Mouse (Mus musculus): ENCODE data around the gene Tenm2.

The Tenm2 gene

DNA sequence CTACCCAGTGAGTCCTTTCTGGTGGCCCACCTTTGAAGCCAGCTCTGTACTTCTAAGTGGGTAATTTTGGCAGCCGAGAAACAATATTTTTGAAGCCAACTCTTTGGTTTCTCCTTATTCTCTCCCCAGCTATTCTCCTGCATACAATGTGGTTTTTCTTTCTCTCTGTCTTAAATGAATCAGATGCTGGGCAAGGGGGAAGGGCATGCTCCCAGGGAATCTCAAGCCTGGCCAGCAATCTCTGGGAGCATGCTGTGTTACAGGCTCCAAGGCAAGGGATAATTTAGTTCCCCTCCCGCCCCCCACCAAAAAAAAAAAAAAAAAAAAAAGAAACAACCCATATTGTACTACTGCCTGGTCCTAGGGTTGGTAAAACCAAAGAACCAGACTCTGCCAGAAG, 1112.5 kb downstream of the Tenm2 start:
- DNase-seq (ENCODE audit: low spot score) = no peak

DNA sequence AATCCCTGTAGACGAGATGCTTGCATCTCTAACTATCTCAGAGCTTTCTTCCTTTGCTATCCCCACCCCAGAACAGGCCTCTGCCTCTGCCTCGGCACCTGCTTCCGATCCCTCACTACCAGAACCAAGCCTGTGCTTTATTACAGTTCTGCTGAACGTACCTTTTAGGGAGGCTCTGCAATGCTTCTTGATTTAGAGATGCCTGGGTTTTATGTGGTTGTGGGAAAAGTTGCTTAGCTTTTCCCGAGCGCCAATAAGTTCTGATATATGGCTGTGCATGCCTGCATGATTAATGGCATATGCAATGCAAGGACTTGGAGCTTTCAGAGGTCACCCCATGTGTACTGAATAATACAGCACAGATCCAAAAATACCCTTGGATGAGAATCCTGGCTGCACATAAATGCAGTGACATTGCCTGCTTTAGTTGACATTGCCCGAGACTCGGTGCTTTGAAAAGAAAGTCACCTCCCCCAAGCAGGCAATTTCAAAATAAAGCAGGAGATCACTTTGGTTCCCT, 1114.3 kb downstream of the Tenm2 start:
- no peak for DNase-seq (ENCODE audit: low spot score)

- no peak for DNase-seq (ENCODE audit: low spot score)
Measured at GRCm38 (mm10) chr11:36120591-36121409, 1115.0 kb downstream of the Tenm2 start.

DNA sequence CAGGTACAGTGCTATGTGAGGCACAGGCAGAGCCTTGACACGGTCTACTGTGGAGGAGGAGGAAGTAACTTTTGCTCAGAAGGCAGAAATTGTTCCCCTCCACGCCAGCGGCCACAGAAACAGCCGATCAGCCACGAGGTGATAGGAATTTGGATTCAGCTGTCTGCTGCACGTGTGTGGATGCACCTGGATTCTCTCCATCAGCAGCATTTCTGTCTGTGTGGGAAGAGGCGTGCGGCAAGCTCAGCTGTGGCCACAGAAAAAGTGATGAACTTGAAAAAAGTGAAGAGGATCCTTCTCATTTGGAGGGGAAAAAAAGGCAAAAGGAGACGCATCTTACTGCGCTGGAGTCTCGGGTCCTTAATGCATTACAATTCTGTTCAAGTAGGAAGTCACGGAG, 1122.4 kb downstream of the Tenm2 start:
- DNase-seq (ENCODE audit: low spot score) = no peak

DNA sequence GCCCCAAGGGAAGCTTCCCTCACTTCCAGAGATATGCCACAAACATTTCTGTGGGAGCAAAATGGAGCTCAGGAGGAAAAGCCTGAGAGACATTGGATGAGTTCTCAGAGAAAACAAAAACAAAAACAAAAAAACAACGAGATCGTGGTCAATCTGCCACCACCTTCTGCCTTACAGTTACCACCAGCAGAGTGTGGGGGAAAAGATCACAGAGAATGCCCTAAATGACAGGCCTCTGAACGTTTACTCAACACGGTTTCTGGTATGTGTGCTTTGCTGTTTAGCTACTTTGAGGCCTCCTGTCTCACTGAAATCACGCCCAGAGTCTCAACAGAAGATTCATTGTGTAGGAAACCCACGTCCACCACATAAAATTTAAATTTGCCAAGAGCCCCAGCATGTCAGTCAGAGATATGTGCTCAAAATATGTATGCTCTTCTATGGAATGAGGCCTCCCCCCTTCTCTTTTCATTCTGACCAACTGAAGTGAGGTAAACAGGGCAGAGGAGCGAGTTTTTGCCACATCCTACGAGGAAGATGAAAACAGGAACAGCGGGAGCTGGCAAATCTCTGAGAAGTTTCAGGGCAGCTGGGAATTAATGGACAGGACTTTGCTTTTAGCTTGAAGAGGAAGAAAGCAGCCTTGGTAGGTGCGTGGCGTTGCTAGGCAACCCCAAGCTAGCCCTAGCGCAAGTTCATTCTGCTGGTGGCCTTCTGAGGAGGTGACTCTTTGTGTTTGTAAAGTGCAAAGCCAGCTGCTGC, 1126.6 kb downstream of the Tenm2 start:
- DNase-seq (ENCODE audit: low spot score) = no peak

DNA sequence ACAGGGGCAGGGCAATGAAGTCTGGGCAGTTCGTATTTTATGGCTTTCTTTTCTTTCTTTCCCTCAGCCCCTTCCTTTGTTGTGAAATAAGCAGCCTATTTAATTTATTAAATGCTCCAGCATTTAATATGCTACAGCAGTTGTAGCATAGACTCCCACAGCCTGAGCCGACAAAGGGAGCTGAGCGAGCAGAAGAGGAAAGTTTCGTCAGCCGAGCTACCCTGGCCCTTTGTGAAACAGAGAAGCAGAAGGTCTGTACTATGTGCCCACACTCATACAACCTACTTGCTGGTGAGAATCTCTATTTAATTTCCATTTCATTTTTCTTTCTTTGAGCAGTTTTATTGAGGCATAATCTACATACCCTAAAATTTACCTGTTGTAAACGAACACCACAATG, 1127.9 kb downstream of the Tenm2 start:
- no peak for DNase-seq (ENCODE audit: low spot score)

DNA sequence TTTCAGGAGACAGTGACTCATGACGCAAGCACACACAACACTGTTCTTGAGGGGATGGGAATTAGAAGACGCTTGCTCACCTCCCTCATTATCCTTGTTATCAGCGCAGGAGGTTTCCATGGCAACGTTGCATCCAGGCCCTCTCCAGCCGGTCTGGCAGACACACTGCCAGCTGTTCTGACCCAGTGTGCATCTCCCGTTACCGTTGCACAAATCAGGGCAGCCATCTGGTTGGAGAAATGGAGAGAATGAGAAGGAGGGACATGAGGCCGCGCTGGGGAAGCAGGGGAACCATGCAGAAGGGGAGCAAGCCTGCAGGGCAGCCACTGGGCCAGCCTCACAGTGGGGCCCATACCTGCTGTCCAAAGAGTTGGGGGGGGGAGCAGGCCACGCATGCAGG, 1129.1 kb downstream of the Tenm2 start:
- peak; percentile 93 for DNase-seq (ENCODE audit: low spot score)

- DNase-seq (ENCODE audit: low spot score) = peak; percentile 51
Measured at GRCm38 (mm10) chr11:36103556-36103955, 1132.2 kb downstream of the Tenm2 start.

DNA sequence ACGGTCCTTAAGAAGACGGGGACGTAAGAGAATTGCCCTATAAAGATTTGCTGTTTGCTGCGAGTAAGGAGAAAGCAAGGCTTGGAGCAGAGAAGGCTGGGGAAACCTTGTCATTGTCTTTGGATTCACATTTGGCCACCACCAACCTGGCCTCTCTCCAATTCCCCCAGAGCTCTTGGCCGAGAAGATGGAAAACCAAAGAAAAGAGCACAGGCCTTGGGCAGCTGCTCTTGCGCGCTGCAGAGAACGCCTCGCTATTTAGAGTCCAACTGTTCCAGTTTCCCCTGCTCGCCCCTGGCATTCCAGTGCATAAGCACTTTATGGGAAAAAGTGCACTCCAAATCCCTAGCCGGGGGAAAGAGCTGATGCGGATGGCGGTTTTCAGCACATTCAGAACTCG, 1139.5 kb downstream of the Tenm2 start:
- DNase-seq (ENCODE audit: low spot score) = no peak

DNA sequence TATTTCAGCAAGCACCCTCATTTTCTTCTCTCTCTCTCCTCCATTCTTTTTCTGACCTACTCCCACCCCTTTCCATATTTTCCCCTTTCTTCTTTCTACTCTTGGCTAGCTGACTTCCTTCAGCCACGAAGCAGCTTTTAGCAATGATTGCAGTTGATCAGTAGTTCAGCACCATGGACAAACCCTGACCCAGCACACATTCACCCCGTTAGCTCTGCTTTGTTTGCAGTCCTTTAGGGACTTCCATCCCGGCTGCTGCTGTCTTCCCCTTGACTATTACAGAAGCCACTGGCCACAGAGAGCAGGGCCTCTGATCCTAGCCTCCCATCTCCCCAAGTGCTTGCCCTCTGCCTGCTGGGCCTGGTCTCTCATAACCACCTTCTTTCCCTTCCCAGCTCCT, 1145.6 kb downstream of the Tenm2 start:
- DNase-seq (ENCODE audit: low spot score) = no peak

DNA sequence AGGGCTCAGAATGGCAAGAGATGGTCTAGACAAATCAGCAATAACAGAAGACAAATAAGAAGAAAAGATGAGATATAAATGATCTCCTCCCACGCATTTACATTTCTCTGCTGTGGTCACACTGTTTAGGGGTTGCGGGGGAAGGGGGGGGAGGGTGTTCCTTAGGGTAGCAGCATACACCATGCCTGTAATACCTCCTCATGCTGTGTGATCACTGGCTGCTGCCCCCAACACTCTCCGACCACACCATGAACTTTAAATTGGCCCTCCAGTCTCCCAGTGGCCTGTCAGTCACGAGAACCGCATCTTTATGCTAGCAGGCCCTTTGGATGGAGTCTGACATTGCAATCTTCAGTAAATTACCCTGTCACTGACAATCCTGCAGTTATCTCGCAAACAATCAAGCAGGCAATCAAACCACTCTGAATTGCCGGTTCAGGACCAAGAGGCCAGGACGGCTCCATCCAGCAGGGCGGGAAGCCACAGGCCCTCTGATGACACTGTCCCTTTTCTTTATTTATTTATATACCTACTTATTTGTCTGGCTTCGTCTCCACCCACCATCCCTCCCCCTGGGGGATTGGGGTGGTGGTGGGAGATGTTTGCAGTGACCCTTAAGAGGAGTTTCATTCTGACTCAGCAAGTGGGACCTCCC, 1154.2 kb downstream of the Tenm2 start:
- no peak for DNase-seq (ENCODE audit: low spot score)

DNA sequence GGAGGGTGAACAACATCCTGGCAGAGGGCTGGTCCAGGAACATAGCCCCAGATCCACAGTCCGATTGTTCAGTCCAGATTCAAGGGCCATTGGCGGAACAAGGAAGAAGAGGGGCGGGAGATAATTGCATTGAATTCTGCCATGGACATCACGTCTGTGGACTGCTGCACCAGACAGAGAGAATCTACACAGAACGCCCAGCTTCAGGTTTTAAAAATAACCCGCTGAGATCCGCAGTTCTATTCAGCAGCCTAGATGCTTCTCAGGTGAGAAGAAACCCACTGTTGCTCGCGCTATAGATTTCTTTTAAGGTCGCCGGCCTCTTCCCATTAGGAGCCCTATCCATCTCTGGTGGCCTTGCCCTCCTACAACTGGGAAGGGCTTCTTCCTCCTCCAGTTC, 1155.0 kb downstream of the Tenm2 start:
- DNase-seq (ENCODE audit: low spot score) = no peak

DNA sequence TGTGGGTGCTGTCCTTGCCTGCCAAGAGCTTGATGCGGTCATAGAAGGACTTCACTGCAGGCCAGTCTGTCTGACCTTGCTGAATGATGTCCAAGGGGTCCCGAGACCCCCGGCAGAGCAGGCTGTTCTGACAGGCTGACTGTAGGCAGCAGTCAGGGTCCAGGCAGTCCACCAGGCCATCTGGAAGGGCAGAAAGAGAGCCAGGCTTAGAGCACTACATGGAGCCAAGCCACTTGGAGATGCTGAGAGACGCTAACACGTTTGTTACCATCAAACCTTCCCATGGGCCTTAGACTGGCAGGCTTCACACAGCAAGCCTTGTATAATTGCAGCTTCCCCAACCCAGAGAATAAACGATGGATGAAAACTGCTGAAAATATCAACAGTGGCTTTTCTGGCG, 1157.4 kb downstream of the Tenm2 start:
- no peak for DNase-seq (ENCODE audit: low spot score)

- no peak for DNase-seq (ENCODE audit: low spot score)
Measured at GRCm38 (mm10) chr11:36074015-36074567, 1161.7 kb downstream of the Tenm2 start.

GRCm38 (mm10) chr11:36073074-36073818, 1162.5 kb downstream of the Tenm2 start:
- peak; percentile 54 for DNase-seq (ENCODE audit: low spot score)

GRCm38 (mm10) chr11:36072646-36073045, 1163.1 kb downstream of the Tenm2 start:
- no peak for DNase-seq (ENCODE audit: low spot score)

- DNase-seq (ENCODE audit: low spot score) = no peak
Measured at GRCm38 (mm10) chr11:36072038-36072437, 1163.7 kb downstream of the Tenm2 start.

DNA sequence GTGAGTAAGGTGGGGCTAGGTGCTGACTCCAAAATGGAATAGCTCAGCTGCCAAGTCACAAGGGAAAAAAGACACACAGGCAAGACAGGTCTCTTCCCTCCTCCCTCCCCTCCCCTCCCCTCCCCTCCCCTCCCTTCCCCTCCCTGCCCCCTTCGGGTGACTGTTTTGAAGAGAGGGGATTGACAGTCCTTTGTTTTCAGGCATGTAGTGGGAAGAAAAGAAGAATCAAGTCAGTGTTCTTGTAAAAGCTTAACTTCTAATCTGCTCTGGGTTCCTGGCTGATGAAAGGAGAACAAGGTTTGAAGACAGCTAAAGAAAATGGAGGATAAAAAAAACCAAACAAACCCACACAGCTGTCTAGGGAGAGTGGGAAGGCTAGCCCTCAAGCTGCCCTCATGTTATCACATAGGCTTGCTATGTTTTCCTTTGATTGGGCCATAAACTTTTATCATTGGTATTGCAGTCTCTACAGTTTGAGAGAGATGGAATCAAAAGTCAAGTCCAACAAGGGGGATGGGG, 1176.4 kb downstream of the Tenm2 start:
- DNase-seq (ENCODE audit: low spot score) = no peak

DNA sequence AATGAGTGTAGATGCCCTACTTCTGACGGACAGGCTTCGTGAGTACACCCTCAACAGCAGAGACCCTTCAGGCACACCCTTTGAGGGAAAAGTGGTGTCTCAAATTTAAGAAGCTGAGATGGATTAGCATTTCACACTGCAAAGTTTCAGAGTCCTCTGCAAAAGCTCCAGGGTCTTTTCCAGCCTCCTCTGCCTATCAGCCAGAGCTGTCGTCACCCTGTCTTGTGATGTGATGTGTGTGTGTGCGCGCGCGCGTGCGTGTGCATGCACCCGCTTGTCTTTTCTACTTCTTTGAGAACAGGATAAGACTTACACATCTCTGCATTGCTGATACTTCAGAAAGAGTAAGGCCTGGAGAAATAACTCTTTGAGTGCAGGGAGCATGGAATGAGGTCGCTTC, 1179.2 kb downstream of the Tenm2 start:
- DNase-seq (ENCODE audit: low spot score) = no peak

- DNase-seq (ENCODE audit: low spot score) = no peak
Measured at GRCm38 (mm10) chr11:36054323-36054722, 1181.4 kb downstream of the Tenm2 start.

GRCm38 (mm10) chr11:36053457-36053856, 1182.3 kb downstream of the Tenm2 start:
- no peak for DNase-seq (ENCODE audit: low spot score)
